Mouse (Mus musculus): ENCODE results near the gene Rhox6.
"Not testable (repeated sequence)": the region's sequence is repeated elsewhere in the genome, so short reads cannot be mapped to it uniquely, and the experiment has no call there.

Rhox6 gene

GRCm38 (mm10) chrX:37826610-37827009 is at the start of gene Rhox6:
Rhox6 (plus strand) TSS chrX:37826910.
- not testable (repeated sequence) for DNase-seq (ENCODE audit: low spot score in 2 of 2)

DNA sequence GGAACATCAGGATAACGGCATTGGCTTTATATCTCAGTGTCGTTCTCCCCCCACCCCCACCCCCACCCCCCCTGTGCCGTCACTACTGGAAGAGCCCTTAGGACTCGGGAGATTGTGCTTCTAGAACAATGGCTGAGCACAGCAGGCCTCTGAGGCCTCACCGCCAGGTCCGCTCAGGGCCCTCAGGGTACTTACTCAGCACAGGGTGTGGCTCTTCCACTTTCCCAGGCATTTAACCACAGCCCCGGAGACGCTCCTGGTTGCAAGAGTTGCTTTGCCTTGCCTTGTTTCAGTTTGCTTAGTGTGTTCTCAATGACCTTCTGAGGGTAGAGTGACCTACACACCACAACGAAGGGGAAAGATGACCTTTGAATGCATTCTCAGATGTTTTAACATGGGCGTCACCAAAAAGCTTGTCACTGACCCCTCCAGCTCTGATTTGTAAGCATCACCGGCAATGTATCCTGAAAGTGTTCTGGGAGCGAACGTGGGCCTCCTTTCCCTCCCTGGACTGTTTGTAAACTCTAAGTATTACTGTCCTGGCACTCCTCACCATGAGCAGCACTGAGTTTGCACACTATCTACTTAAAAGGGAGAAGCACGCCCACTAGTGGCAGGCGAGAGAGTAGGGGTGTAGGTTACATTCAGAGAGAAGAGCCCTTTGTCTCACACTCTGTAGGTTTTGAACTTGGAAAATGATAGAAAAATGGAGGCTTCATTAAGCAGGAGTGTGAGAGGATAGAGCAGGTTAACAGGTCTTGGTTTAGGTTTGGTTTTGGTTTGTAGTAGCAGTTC is 19.2 kb upstream of the Rhox6 start:
- DNase-seq (ENCODE audit: low spot score in 2 of 2) = no peak

DNA sequence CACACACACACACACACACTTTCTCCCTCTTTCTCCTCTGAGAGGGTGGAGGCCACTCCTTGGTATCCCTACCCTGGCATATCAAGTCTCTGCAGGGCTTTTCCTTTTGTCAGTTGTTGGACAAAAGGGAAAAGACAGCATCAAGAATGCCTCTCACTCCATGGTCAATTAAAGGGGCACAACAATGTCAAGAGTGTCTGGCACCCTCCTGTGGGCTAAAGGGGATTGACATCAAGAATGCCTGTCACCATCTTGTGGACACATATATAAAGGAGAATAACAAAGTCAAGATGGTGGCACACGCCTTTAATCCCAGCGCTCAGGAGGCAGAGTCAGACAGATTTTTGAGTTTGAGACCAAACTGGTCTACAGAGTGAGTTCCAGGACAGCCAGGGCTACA is 17.3 kb upstream of the Rhox6 start:
- DNase-seq (ENCODE audit: low spot score in 2 of 2) = no peak

- peak in 1 of 2 experiments; percentile 18 for DNase-seq (ENCODE audit: low spot score in 2 of 2)
These were observed 15.5 kb upstream of the Rhox6 start for GRCm38 (mm10) chrX:37811179-37811578.

- no peak for DNase-seq (ENCODE audit: low spot score in 2 of 2)
These were observed 11.0 kb upstream of the Rhox6 start for GRCm38 (mm10) chrX:37815665-37816064.

DNA sequence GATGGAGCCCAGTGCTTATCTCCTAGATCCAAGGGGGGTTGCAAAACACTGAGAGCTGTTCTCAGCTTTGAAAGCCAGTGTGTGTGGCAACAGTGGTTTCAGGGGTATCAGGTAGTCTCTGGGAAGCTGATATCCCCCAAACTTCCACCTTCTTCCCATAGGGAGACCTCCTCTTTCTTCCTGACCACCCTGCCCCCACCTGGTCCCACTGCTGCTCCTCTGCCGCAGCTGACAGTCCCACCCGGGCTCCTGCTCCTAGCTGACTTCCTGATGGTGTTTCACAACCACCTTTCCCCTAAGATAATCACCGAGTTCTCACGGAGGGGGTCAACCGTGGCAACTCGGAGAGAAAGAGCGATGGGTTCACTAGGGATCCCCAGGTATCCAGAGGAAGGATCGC is 4.7 kb downstream of the Rhox6 start, which contains the start of gene Rhox7a:
TSS of gene Rhox7a (plus strand) at position 301 of the 400 bp plus-strand sequence.
- DNase-seq (ENCODE audit: low spot score in 2 of 2) = not testable (repeated sequence)

DNA sequence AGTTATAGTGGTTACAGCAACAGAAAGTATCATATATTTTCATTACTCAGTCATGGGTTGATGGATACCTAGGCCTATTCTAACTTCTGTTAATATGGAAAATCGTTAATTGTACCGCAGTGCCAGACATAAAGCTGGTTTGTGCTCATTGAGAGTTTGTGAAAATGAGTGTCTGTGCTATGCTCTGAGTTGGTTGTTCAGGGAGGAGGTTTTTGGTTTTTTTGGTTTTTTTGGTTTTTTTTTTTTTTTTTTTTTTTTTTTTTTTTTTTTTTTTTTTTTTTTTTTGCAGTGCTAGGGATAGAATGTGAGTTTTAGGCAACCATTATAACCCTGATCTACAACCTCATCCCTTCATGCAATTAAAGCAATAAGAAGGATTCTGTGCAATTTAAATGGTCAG is 44.9 kb downstream of the Rhox6 start:
- no peak for DNase-seq (ENCODE audit: low spot score in 2 of 2)

GRCm38 (mm10) chrX:37878844-37879243 is 52.1 kb downstream of the Rhox6 start, which contains the start of gene Rhox8:
Rhox8 (minus strand) TSS chrX:37878944.
- DNase-seq (ENCODE audit: low spot score in 2 of 2) = no peak

Data from cerebellum, postnatal 4 days (tissue).